Mouse (Mus musculus) testis, adult 2 months (tissue): ENCODE results near the gene B4galt2. TPM values are rescaled to one million over a fixed set of nuclear protein-coding genes. Genes with fewer than 3 reads are reported as not detected.

Experiments used
- H3K27ac ChIP-seq: fragments of 200-500 bp; 2 replicates; pipeline ENCODE4 v1.5.1; 2012; ENCODE audit warnings: low read depth, low read length; ENCODE audit not compliant: control insufficient read depth, insufficient read depth
- H3K27me3 ChIP-seq: fragments of 200-500 bp; 2 replicates; pipeline ENCODE4 v1.6.1; 2012; ENCODE audit warnings: mild to moderate bottlenecking, low read length, moderate library complexity; ENCODE audit not compliant: control insufficient read depth, insufficient read depth
- H3K36me3 ChIP-seq: fragments of 200-500 bp; 2 replicates; pipeline ENCODE4 v1.6.1; 2012; ENCODE audit warnings: mild to moderate bottlenecking, low read length; ENCODE audit not compliant: control insufficient read depth, insufficient read depth
- H3K4me1 ChIP-seq: fragments of 200-500 bp; 2 replicates; pipeline ENCODE4 v1.6.1; 2012; ENCODE audit warnings: low read length; ENCODE audit not compliant: control insufficient read depth, insufficient read depth
- H3K4me3 ChIP-seq: fragments of 200-500 bp; 2 replicates; pipeline ENCODE4 v1.5.1; 2012; ENCODE audit warnings: low read depth, mild to moderate bottlenecking, low read length, moderate library complexity, mixed read lengths; ENCODE audit not compliant: control insufficient read depth
- CTCF ChIP-seq: fragments of 200-500 bp; IDR thresholded peaks from 2 replicates; pipeline ENCODE4 v1.5.1; 2012; ENCODE audit warnings: low read depth, mild to moderate bottlenecking, inconsistent platforms, low read length, moderate library complexity; ENCODE audit not compliant: control insufficient read depth, insufficient read depth, insufficient replicate concordance
- POLR2A ChIP-seq: fragments of 200-500 bp; IDR thresholded peaks from 2 replicates; pipeline ENCODE4 v1.6.1; 2012; ENCODE audit warnings: low read depth, mild to moderate bottlenecking, inconsistent platforms, low read length, moderate library complexity; ENCODE audit not compliant: control insufficient read depth
- polyA plus RNA-seq: library from polyadenylated mRNA; depleted of rRNA; stranded (reverse); fragments of >200 nt; gene quantifications from 2 replicates; pipeline ENCODE4 v1.2.3, GENCODE M21; 2012

The B4galt2 gene
- polyA plus RNA-seq, 1 experiment, result 28.5 TPM

DNA sequence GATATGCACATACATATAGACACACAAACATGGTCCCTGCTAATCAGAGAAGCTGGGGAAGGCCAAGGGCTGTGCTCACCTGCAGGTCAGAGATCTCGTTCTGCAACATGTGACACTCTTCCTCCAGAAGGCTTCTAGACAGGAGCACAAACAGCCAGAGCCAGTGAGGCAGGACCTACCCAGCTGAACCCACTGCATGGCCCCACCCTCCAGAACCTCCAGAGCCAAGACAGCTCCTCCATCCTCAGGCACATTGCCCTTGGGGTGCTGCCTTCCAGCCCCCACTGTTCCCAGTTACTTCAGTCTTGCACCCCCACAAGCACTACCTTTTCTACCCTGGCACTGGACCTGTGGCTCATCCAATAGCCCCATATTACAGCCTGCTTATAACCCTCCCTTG lies 12.8 kb downstream of the B4galt2 start:
- TF ChIP-seq CTCF (no peak), POLR2A (no peak)
- Histone ChIP-seq H3K4me1 (peaks cover 21% of the 10 kb centered on the region), H3K27ac (no peak overlapping the region), H3K36me3 (peaks cover 3% of the 10 kb centered on the region; the same call in 1 of the 2 replicates), H3K27me3 (no peaks in the 10 kb centered on the region), H3K4me3 (no peak overlapping the region)

DNA sequence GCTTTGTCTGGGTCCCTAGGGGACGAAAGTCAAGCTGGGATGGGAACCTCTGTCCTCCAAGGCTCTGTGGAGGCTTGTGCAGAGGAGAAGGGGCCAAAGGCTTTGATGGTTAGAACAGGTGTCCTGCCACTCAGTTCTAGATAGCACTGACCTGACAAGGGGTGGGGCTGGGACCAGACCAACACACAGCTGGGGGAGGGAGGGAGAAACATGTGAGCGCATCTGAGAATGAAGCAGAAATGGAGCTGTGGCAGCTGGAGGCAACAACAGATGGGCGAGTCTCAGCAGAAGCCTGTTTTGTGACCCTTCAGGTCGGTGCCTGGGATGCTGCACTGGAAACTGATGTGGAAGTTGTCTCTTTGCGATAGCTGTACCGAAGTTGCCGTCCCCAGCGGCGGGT lies 14.0 kb downstream of the B4galt2 start:
- TF ChIP-seq POLR2A (no peak), CTCF (no peak)
- Histone ChIP-seq H3K36me3 (peaks cover 2% of the 10 kb centered on the region; the same call in 1 of the 2 replicates), H3K4me1 (peaks cover 24% of the 10 kb centered on the region), H3K4me3 (no peak overlapping the region), H3K27me3 (no peaks in the 10 kb centered on the region), H3K27ac (no peak overlapping the region)

DNA sequence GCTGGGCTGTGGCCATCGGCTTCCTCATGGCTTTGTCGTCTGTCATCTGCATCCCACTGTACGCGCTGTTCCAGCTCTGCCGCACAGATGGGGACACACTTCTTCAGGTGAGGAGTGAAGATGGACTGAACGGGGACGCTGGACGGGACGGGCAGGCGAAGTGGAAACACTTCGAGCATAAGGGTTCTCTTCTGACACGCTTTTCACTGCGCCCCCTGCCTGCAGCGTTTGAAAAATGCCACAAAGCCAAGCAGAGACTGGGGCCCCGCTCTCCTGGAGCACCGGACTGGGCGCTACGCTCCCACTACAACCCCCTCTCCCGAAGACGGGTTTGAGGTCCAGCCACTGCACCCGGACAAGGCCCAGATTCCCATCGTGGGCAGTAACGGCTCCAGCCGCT lies 15.5 kb downstream of the B4galt2 start:
- peaks cover 2% of the 10 kb centered on the region; the same call in 1 of the 2 replicates for H3K36me3 ChIP-seq
- H3K27me3 ChIP-seq, result no peaks in the 10 kb centered on the region
- peak; percentile 39; the same call in 1 of the 2 replicates for TF ChIP-seq CTCF
- TF ChIP-seq POLR2A, result no peak
- no peak overlapping the region for H3K4me3 ChIP-seq
- H3K27ac ChIP-seq, result no peak overlapping the region
- H3K4me1 ChIP-seq, result peaks cover 17% of the 10 kb centered on the region

DNA sequence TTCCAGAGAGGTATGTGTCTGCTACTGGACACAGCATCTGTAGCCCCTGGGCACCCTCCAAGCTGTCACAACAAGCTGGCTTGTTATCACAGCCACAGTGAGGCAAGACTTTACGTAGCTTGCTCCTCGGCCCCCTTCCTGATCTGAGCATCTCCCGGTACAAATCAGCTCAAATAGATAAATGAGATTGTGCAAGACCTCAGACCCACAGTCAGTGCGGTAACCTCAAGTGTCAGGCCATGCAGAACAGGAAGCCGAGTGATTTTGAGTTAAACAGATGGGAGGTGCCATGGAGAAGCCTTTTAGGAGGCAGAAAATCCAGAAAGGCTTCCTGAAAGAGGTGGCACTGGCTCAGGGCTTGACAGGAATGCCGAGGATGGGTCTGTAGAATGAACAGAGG lies 16.3 kb downstream of the B4galt2 start:
- H3K4me1 ChIP-seq, result peaks cover 10% of the 10 kb centered on the region
- no peak overlapping the region for H3K27ac ChIP-seq

DNA sequence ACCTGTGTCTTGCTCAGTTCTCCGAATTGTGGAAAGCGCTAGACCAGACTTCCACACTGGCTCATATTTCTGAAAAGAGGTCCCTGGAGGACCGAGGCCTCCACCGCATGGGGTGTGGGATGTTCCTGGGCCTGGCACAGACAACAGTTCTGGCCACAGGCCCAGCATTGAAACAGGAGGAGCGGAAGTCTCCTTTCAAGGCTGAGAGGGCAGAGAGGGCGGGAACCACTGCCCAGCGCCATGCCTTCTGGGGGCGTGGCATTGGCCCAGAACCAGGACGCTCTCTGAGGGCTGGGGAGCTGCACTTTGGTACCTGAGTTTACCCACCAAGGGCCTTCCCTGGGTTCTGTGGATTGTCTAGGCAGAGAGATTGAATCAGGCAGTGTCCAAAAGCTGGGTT lies 17.2 kb downstream of the B4galt2 start:
- no peaks in the 10 kb centered on the region for H3K27me3 ChIP-seq
- H3K36me3 ChIP-seq, result no peaks in the 10 kb centered on the region
- TF ChIP-seq POLR2A (no peak), CTCF (no peak)
- H3K27ac ChIP-seq, result peak overlapping the region; percentile 56
- H3K4me3 ChIP-seq, result no peak overlapping the region
- peaks cover 3% of the 10 kb centered on the region; the same call in 1 of the 2 replicates for H3K4me1 ChIP-seq

More for the DNA sequence above, 16.3 kb downstream of the B4galt2 start:
- no peak for TF ChIP-seq CTCF
- TF ChIP-seq POLR2A, result no peak
- no peaks in the 10 kb centered on the region for H3K27me3 ChIP-seq
- peaks cover 2% of the 10 kb centered on the region; the same call in 1 of the 2 replicates for H3K36me3 ChIP-seq
- no peak overlapping the region for H3K4me3 ChIP-seq

DNA sequence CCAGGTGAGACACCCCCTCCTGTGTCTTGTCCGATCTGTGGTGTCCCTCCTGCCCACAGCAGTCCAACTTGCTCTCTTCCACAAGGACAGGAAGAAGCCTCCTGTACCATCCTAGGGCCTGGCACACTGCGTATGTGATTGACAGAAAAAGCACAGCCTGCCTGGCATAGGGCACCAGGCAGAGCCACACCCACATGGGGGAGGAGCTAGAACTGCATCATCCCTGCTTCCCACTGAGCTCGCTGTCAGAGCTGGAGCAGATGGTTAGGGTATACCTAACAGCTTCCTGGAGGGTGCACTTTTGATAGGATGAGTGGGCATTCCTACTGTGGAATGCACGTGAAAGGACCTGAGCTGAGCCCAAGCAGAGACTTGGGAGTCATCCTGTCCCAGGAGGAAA lies 20.5 kb downstream of the B4galt2 start:
- Histone ChIP-seq H3K27ac (no peak overlapping the region), H3K36me3 (no peaks in the 10 kb centered on the region), H3K4me1 (peaks cover 3% of the 10 kb centered on the region; the same call in 1 of the 2 replicates), H3K4me3 (no peak overlapping the region), H3K27me3 (no peaks in the 10 kb centered on the region)
- TF ChIP-seq POLR2A, result no peak
- no peak for TF ChIP-seq CTCF

DNA sequence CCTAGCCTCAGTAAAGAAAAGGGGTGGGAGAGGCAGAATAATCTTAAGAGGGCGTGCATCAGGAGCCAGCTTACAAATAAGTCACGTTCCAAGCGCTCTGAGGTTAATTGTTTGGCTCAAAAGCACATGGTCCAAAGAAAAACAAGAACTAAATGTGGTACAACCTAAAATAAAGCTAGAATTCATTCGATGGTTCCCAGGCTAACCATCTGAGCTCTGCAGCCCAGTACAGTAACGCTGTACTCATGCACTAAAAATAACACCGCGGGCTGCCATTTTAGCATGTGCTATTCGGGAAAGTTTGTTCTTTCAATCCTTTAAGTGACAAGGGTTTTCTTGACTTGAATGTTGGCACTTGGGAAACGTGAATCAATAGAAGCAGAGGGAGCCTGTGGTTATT lies 22.7 kb downstream of the B4galt2 start:
- Histone ChIP-seq H3K27me3 (no peaks in the 10 kb centered on the region), H3K36me3 (no peaks in the 10 kb centered on the region), H3K4me3 (no peak overlapping the region), H3K4me1 (peaks cover 3% of the 10 kb centered on the region; the same call in 1 of the 2 replicates), H3K27ac (no peak overlapping the region)
- no peak for TF ChIP-seq CTCF
- no peak for TF ChIP-seq POLR2A

DNA sequence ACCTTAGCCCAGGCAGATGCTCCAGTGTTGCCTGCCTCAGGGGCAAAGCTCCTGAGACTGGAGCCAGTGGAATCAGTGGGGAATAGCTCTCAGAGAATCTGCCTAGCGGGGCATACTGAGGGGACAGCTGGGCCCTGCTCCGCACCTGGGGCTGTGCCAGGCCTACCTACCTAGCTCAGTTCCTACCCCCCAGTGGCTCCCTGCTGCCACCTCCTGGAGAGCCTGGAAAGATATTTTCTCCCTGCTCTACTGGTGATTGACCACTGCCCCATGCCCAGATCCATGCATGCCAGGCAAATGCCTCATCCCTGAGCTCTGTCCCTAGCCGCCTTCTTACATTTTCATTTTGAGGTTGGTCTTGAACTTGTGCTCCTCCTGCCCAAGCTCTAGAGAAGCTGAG lies 24.5 kb downstream of the B4galt2 start:
- no peak overlapping the region for H3K27ac ChIP-seq
- no peak overlapping the region for H3K4me3 ChIP-seq
- no peaks in the 10 kb centered on the region for H3K4me1 ChIP-seq
- no peaks in the 10 kb centered on the region for H3K27me3 ChIP-seq
- TF ChIP-seq POLR2A (no peak), CTCF (peak; percentile 40; the same call in 1 of the 2 replicates)
- H3K36me3 ChIP-seq, result no peaks in the 10 kb centered on the region
